Mouse (Mus musculus) hindbrain, postnatal 0 days (tissue): ENCODE measurements around the gene Srarp. TPM values are rescaled to one million over a fixed set of nuclear protein-coding genes. Genes with fewer than 3 reads are reported as not detected.

Experiments
- ATAC-seq: fragments of 200-750 bp; cut with Nextera tagmentation; 2 replicates; pipeline ENCODE4 v1.8.0; 2017; ENCODE audit warnings: mild to moderate bottlenecking, moderate TSS enrichment, moderate library complexity
- DNase-seq: peaks from one replicate; pipeline ENCODE4 v3.0.0-alpha.2; 2015; ENCODE audit warnings: low spot score
- H3K27ac ChIP-seq: fragments of 300-500 bp; sonication (generic); 2 replicates; pipeline ENCODE4 v1.5.1; 2014; ENCODE audit warnings: mild to moderate bottlenecking
- H3K27me3 ChIP-seq: fragments of 300-500 bp; sonication (generic); 2 replicates; pipeline ENCODE4 v1.6.1; 2014; ENCODE audit warnings: low read length, mixed read lengths; ENCODE audit not compliant: insufficient read depth
- H3K36me3 ChIP-seq: fragments of 300-500 bp; sonication (generic); 2 replicates; pipeline ENCODE4 v1.6.1; 2014; ENCODE audit warnings: low read length, mixed read lengths; ENCODE audit not compliant: insufficient read depth
- H3K4me1 ChIP-seq: fragments of 300-500 bp; sonication (generic); 2 replicates; pipeline ENCODE4 v1.6.1; 2014; ENCODE audit warnings: antibody characterized with exemption, low read length, mixed read lengths; ENCODE audit not compliant: insufficient read depth
- H3K4me2 ChIP-seq: fragments of 300-500 bp; sonication (generic); 2 replicates; pipeline ENCODE4 v1.6.1; 2014; ENCODE audit warnings: low read depth, mild to moderate bottlenecking, low read length, moderate library complexity, mixed read lengths
- H3K4me3 ChIP-seq: fragments of 300-500 bp; sonication (generic); 2 replicates; pipeline ENCODE4 v1.5.1; 2014; ENCODE audit warnings: low read length
- H3K9ac ChIP-seq: fragments of 300-500 bp; sonication (generic); replicated peaks from 2 replicates; pipeline ENCODE4 v1.6.1; 2014; ENCODE audit warnings: mild to moderate bottlenecking, low read length, moderate library complexity, mixed read lengths
- H3K9me3 ChIP-seq: fragments of 300-500 bp; sonication (generic); 2 replicates; pipeline ENCODE4 v1.6.1; 2016; ENCODE audit warnings: low read length, mixed read lengths
- CTCF ChIP-seq: IDR thresholded peaks from 2 replicates; pipeline ENCODE4 v1.5.1; 2016; ENCODE audit warnings: antibody characterized with exemption, control low read depth, low read depth
- WGBS: fragments of 180-500 bp; shearing (Covaris S2); extraction: QIAGEN DNeasy Blood & Tissue Kit; methylation state at CpG from one replicate; pipeline ENCODE4 v1.1.7; 2014; 5-methylcytosine and 5-hydroxymethylcytosine counted together
- polyA plus RNA-seq: library from polyadenylated mRNA; unstranded; fragments of >200 nt; fragmentation: Nextera tagmentation; extraction: Ambion mirVana; gene quantifications from 2 replicates; pipeline ENCODE4 v1.2.1, GENCODE M21; 2015
- total RNA-seq: library from RNA; depleted of rRNA; stranded (reverse); fragments of >200 nt; gene quantifications from 2 replicates; pipeline ENCODE4 v1.2.3, GENCODE M21; 2014

The Srarp gene
- total and polyA plus RNA-seq, 2 experiments from 2014 or later = 0.33 to 9.9 TPM

DNA sequence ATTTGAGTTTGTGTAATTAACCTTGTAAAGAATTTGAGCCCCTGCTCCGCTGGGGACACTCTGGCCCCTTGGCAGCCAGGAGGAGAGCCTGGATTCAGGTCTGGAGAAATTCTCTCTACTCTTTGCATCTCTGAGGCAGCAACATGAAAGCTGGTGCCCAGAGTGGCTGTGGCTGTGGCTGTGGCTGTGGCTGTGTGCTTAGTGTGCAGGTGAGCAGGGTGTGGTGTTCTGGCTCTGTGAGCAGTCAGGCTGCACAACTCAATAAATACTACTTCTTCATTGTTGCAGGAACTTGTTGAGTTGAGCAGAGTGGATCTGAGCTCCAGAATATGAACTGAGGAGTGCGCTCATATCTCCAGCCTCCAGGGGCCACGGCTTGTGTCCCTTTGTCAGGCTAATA lies 23.0 kb upstream of the Srarp start:
- Histone ChIP-seq H3K36me3 (peaks cover 14% of the 10 kb centered on the region; the same call in 1 of the 2 replicates), H3K9ac (no peak overlapping the region), H3K27me3 (no peaks in the 10 kb centered on the region), H3K27ac (no peak overlapping the region), H3K4me3 (no peak overlapping the region), H3K4me2 (no peak overlapping the region), H3K4me1 (no peaks in the 10 kb centered on the region; the same call in 1 of the 2 replicates), H3K9me3 (no peaks in the 10 kb centered on the region)
- 60% methylated on average over 3 of the region's 3 CpGs for WGBS
- DNase-seq (no peak), ATAC-seq (no peak)
- TF ChIP-seq CTCF = no peak

GRCm38 (mm10) chr4:141458236-141458635 lies 22.3 kb upstream of the Srarp start:
- DNase-seq (no peak), ATAC-seq (no peak)
- no peaks in the 10 kb centered on the region for H3K27me3 ChIP-seq
- H3K36me3 ChIP-seq = peaks cover 8% of the 10 kb centered on the region; the same call in 1 of the 2 replicates
- 10% methylated on average over 7 of the region's 7 CpGs for WGBS
- no peaks in the 10 kb centered on the region; the same call in 1 of the 2 replicates for H3K4me1 ChIP-seq
- TF ChIP-seq CTCF = no peak
- H3K9ac ChIP-seq = no peak overlapping the region
- no peaks in the 10 kb centered on the region for H3K9me3 ChIP-seq
- H3K4me3 ChIP-seq = no peak overlapping the region
- H3K4me2 ChIP-seq = no peak overlapping the region
- no peak overlapping the region for H3K27ac ChIP-seq

DNA sequence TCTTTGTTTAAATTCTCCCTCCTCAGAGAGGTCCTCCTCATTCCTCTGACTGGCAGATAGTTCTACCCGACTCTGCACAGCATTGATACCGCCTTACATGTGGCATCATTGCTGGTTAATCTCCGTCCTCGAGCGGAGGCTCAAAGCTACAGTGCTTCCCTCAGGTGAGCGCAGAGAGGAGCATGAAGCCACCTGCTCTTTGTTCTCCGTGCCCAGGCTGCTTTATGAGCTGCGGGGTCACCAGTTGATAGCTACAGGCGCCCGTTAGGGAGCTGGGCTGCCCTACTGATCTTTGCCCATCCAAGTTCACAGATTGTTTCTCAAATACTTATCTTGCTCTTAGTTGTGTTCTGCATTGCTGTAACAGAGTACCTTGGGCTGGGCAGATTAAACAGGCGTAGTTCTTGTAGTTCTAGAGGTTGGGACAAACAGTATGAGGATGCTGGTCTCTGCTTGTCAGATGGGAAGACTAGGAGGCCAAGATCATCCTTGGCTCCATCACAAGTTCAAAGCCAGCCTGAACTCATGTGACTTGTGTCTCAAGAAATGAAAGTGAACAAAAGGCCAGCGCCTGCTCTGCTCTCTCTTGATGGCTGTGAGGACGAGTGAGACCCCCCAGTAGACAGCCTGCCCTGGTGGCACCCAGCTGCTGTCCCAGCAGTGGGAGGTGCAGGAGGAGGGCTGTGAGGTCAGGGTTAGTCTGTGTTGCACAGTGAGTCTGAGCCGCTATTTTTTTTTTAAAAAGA lies 20.5 kb upstream of the Srarp start:
- Histone ChIP-seq H3K27ac (no peak overlapping the region), H3K9me3 (no peaks in the 10 kb centered on the region), H3K36me3 (peaks cover 4% of the 10 kb centered on the region; the same call in 1 of the 2 replicates), H3K4me1 (no peaks in the 10 kb centered on the region; the same call in 1 of the 2 replicates), H3K9ac (no peak overlapping the region), H3K27me3 (no peaks in the 10 kb centered on the region), H3K4me2 (no peak overlapping the region), H3K4me3 (no peak overlapping the region)
- 90% methylated on average over 14 of the region's 14 CpGs for WGBS
- TF ChIP-seq CTCF = no peak
- no peak for ATAC-seq
- DNase-seq = no peak

DNA sequence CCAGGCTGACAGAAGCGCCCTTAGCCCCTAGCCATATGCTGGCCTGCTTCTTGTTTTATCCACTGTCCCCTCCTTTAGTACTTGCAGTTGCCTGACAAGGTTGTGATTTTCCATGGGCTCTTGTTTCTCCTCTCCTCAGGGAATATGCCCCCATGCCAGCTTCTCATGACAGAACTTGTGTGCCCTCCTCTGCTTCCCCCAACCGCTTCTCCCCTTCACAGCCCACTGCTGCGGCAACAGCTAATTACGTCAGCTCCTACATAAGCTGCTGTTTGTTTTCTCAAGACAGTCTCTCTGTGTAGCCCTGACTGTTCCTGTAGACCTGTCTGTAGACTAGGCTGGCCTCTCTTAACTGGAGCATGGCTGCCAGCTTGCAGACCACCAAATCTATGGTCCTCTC lies 19.6 kb upstream of the Srarp start:
- Histone ChIP-seq H3K4me3 (no peak overlapping the region), H3K9ac (no peak overlapping the region), H3K4me1 (no peaks in the 10 kb centered on the region; the same call in 1 of the 2 replicates), H3K36me3 (peaks cover 4% of the 10 kb centered on the region; the same call in 1 of the 2 replicates), H3K4me2 (no peak overlapping the region), H3K27me3 (no peaks in the 10 kb centered on the region), H3K9me3 (no peaks in the 10 kb centered on the region), H3K27ac (no peak overlapping the region)
- whole genome bisulfite sequencing = 69% methylated on average over 4 of the region's 4 CpGs
- TF ChIP-seq CTCF = no peak
- ATAC-seq (peak; percentile 41), DNase-seq (no peak)

- DNase-seq (no peak), ATAC-seq (peak; percentile 35; the same call in 1 of the 2 replicates)
- no peaks in the 10 kb centered on the region for H3K27me3 ChIP-seq
- H3K36me3 ChIP-seq = peaks cover 4% of the 10 kb centered on the region; the same call in 1 of the 2 replicates
- WGBS = 69% methylated on average over 14 of the region's 14 CpGs
- no peak overlapping the region for H3K4me2 ChIP-seq
- H3K27ac ChIP-seq = peak overlapping the region; percentile 42; the same call in 1 of the 2 replicates
- no peak overlapping the region for H3K9ac ChIP-seq
- H3K9me3 ChIP-seq = no peaks in the 10 kb centered on the region
- H3K4me3 ChIP-seq = no peak overlapping the region
- TF ChIP-seq CTCF = no peak
- no peaks in the 10 kb centered on the region; the same call in 1 of the 2 replicates for H3K4me1 ChIP-seq
Observed at GRCm38 (mm10) chr4:141454581-141455350, 18.9 kb upstream of the Srarp start.

- H3K4me3 ChIP-seq = no peak overlapping the region
- DNase-seq = no peak
- no peaks in the 10 kb centered on the region for H3K9me3 ChIP-seq
- H3K9ac ChIP-seq = no peak overlapping the region
- no peak for ATAC-seq
- H3K4me2 ChIP-seq = no peak overlapping the region
- TF ChIP-seq CTCF = no peak
- 91% methylated on average over 9 of the region's 9 CpGs for WGBS
- no peak overlapping the region for H3K27ac ChIP-seq
- peaks cover 19% of the 10 kb centered on the region for H3K36me3 ChIP-seq
- H3K4me1 ChIP-seq = no peaks in the 10 kb centered on the region
- H3K27me3 ChIP-seq = no peaks in the 10 kb centered on the region
Observed at GRCm38 (mm10) chr4:141451916-141452450, 16.1 kb upstream of the Srarp start.
